Mouse (Mus musculus) right cerebral cortex, adult 18-20 months (tissue): ENCODE data around the gene Vmn2r42.
"Not testable (repeated sequence)": the region's sequence is repeated elsewhere in the genome, so short reads cannot be mapped to it uniquely, and the experiment has no call there.

Source experiments
- DNase-seq: peaks from one replicate; pipeline ENCODE4 v3.0.0; 2022; ENCODE audit warnings: mixed read lengths

Vmn2r42 gene

DNA sequence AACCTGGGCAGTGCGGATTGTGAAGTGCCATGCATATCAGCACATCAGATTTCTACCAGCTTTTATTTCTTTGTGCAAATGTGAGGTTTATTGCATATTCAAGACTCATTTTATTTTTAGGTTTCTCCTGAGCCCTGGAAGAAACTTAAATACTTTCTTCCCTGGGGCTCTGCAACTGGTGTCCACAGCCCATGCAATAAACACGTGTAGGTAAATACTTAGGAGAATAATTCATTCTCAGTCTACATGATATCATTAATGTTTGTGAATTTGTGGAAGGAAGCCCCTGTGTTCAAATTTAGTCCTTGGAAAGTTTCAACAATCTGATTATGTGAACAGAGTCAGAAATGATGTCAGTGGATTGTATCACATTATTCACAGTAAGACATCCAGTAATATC is at the start of gene Vmn2r42:
Vmn2r42 (minus strand) TSS at position 101 of the 400 bp plus-strand sequence.
- not testable (repeated sequence) for DNase-seq

DNA sequence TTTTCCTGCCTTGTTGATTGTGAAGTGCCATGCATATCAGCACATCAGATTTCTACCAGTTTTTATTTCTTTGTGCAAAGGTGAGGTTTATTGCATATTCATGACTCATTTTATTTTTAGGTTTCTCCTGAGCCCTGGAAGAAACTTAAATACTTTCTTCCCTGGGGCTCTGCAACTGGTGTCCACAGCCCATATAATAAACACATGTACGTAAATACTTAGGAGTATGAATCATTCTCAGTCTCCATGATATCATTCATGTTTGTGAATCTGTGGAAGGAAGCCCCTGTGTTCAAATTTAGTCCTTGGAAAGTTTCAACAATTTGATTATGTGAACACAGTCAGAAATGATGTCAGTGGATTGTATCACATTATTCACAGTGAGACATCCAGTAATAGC is 38.6 kb downstream of the Vmn2r42 start, which contains the start of gene Vmn2r41:
Vmn2r41 (minus strand) TSS at position 101 of the 400 bp plus-strand sequence.
- not testable (repeated sequence) for DNase-seq
